Mouse (Mus musculus): ENCODE results near the gene A830031A19Rik.
A peak's percentile ranks its signal among the peaks of the same experiment; 100 is the strongest.

The A830031A19Rik gene

DNA sequence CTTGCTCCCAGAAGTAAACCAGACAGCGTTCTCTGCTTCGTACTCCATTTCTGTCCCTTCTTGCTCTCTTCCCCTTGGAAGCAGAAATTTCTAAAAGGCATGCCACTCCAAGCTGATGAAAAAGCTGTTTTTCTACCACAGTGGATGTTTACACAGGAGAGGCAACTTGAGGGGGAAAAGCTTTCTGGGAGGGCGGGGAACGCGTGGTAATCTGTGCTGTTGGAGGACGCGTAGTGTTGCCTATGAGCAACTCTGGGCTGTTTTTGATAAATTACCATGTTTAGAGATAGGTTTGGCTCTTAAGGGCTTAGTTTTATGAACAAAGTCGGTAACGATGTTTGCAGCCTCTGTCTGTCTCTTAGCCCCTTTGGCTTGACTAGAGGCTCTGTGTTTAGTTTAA lies 20.4 kb upstream of the A830031A19Rik start:
- DNase-seq: no peak

- DNase-seq: no peak
These were observed 19.2 kb upstream of the A830031A19Rik start for GRCm38 (mm10) chr11:24094086-24094487.

DNA sequence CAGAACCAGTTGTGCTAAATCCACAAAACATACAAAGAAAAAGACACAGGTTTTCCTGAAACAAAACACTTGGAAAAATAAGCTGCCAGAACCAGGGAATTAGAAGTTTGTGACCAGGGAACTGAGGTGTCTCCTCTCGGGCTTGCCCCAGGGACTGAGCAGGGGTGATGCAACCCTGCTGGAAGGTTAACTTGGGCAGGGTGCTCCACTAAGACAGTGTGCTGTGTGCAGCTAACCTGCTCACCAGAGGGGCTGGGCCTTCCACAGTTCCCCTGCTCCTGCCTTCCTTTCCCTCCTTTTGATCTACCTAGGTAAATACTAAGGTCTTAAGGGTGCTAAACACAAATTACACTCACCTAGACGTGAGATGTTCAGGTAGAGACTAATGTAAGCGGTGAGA lies 17.8 kb upstream of the A830031A19Rik start:
- DNase-seq: no peak

DNA sequence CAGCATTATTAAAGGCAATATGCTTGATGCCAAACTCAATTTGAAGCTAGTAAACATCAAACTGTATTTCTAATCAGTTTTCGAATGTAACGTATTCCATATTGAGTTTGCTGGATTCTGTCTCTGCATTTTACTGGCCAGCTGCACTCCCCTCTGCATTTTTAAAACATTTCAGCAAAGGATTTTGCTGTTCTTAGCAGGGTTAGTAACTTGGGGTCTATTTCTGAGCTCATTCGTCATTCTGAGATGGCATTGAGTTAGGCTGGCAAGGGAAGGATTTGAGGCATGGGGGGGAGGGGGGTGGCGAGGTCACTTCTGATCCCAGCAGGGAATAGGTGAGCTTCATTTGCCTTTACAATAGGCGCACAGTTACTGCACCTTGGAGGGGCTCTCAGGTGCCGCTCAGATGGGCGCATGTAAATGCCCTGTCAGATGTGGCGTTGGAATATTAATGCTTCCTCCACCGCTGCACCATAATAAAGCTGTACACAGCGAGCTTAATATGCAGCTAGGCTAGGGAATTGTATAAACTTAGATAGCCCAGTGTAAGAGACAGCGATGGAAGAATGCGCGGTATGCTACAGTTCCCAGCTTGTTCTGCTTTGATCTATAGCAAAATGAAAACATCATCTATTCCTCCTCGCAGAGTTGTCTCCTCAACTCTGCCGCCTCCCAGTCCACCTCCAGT lies 16.7 kb upstream of the A830031A19Rik start:
- no peak for DNase-seq

DNA sequence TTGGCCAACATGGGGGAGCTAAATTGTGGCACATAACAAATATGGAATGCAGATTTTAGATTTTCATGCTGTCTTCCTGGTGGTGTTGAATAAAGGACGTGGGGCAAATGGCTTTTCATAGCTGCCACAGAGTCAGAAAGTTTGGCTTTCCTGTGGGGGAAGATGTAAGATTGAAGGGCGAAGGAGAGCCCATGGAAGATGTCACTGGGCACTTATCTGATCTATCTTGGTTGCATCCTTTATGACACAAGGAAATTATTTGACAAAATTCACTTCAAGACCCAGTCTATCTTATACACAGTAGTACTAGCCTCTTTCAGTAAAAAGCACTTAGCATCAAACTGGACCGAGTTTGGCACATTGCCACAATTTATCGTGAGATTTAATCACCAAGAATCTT lies 15.6 kb upstream of the A830031A19Rik start:
- no peak for DNase-seq

DNA sequence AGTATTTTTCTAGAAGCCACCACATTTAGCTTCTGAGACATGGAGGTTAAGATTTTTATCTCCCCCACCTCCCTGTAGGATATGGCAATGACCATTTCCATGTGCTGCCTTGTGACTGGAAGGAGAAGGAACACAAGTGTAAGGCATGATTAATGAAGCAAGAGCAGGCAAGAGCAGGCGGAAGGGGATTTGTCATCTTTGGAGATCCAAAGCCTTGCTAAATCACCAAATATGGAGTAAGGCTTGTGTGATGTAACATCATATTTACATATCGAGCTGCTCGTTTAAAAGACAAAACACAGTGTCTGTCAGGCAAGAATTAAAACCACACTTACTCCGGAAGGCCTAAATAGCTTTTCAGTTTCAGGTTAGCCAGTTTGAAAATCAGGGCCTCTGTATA lies 12.2 kb upstream of the A830031A19Rik start:
- DNase-seq: no peak

- DNase-seq: no peak
These were observed 11.1 kb upstream of the A830031A19Rik start for GRCm38 (mm10) chr11:24085986-24086385.

DNA sequence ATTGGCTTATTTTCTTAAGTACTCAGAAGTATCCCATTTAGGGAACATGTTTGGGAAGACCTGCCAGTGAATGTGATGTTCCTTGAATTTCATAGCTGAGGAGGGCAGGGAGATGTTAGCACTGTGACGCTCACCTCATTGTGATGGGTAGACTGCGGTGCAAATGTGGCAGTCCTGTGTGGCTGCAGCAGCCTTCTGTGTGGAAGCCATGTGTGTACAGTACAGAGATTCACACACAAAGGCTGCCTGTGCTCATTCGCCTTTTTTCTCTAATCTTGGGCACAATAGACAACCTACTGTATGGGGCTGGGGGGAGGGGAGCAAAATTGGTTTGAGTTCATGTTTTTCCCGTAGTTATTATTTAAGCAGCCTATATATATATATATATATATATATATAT lies 9.7 kb upstream of the A830031A19Rik start:
- no peak for DNase-seq

DNA sequence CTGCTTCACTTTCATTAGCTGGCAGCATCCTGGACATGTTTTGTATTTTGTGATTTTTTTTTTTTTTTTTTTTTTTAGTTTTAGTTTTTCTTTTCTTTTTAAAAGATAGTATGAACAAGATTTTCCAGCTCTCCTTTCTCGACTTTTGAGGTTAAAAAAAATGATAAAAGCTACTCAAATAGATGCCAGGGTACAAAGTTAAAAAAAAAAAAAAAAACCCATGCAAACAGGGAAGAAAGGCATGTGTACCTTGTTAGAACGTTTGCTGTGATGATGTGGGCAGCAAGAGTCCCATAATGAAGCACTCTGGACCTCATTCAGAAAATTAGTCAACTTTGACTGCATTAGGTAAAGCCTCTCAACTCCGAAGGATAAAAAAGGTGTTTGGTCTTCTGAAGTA lies 9.2 kb upstream of the A830031A19Rik start:
- no peak for DNase-seq

GRCm38 (mm10) chr11:24083423-24083822 lies 8.6 kb upstream of the A830031A19Rik start:
- DNase-seq: no peak

DNA sequence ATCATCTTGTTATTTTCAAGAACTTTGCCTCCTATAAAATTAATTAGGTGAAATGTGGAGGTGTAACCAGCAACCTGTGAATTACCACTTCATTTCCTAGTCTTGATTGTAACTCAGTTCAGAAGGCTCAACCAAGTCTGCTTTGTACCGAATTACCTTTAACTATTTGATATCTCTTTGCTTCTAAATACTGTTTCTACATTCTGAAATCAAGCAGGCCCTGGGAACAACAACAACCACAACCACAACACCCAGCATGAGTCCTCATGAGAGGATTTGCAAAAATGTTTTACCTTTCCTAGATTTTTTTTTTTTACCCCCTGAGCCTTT lies 8.2 kb upstream of the A830031A19Rik start:
- no peak for DNase-seq

GRCm38 (mm10) chr11:24082385-24083075 lies 7.7 kb upstream of the A830031A19Rik start:
- DNase-seq: no peak

- DNase-seq: no peak
These were observed 7.0 kb upstream of the A830031A19Rik start for GRCm38 (mm10) chr11:24081687-24082384.

DNA sequence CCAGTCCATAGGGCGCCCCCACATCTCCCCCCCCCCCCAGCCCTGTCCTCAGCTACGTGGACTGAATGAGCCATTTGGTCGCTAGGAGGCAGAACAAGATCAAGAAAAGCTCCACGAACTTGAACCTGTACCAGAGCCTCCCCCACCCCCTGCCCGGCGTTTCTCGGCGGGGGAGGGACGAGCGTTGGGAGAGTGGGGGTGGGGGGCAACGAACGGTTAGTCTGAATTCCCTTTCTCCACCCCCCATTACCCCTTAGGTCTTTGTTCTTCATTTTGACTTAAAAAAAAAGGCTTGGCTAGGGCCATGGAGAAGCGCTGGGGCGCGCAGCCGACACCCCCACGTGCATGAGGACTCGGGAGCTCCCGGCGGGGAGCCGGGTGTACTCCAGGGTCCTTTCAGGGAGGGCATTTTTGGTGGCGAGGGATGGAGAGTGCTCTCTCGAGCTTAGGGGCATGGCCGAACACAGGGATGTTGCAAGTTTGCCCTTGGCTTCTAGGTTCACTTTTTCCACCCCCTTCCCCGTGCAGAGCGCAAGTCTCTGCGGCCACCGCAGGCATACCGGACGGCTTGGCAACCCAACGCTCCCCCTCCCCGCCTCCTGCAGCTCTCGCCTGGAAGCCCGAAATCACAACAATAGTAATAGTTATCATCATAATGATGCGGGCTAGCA lies 6.3 kb upstream of the A830031A19Rik start:
- DNase-seq: peak; percentile 37

- no peak for DNase-seq
These were observed 5.7 kb upstream of the A830031A19Rik start for GRCm38 (mm10) chr11:24080541-24080940.

GRCm38 (mm10) chr11:24079392-24080391 lies 4.8 kb upstream of the A830031A19Rik start:
- peak; percentile 19 for DNase-seq

DNA sequence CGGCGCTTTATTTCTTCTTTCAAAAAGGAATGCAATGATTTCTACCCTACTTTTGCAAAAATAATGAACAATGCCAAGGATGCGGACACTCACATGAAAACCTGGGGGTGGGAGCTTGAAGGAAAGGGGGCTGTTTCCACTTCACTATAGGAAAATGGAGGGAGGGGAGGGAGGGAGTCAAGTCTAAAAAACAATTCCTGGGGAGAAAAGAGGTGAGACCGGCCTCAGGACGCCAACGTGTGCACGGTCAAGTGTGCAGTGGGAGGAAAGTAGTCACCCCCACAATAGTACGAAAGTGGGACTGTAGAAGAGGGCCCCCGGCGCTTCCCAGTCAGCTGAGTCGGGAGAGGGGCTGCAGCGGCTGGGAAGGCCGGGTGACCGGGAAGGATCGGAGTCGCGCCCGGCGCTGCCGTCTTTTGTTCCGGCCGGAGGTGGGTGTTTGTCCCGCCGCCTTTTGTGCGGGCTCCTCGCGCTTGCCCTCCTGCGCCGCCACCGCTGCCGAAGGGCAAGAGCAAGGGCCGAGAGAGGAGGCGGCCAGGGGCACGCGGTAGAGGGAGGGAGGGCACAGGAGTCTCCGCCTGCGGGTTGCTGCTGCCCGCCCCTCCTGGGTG lies 4.0 kb upstream of the A830031A19Rik start:
- peak; percentile 11 for DNase-seq

- DNase-seq: peak; percentile 13
These were observed 3.2 kb upstream of the A830031A19Rik start, which contains the start of gene Bcl11a for GRCm38 (mm10) chr11:24077795-24078705. TSS of gene Bcl11a (plus strand) at chr11:24078056.

- peak; percentile 34 for DNase-seq
These were observed 2.2 kb upstream of the A830031A19Rik start for GRCm38 (mm10) chr11:24076821-24077730.
